Mouse (Mus musculus) forebrain, embryonic 11.5 days (tissue): ENCODE measurements around the gene Crtc1. TPM values are rescaled to one million over a fixed set of nuclear protein-coding genes. Genes with fewer than 3 reads are reported as not detected.

ENCODE experiments used
- ATAC-seq: fragments of 200-750 bp; cut with Nextera tagmentation; replicated peaks from 2 replicates; pipeline ENCODE4 v1.8.0; 2017; ENCODE audit warnings: moderate TSS enrichment; ENCODE audit not compliant: low FRiP score
- DNase-seq: peaks from one replicate; pipeline ENCODE4 v3.0.0-alpha.2; 2017; ENCODE audit warnings: low spot score
- H3K27ac ChIP-seq: fragments of 300-500 bp; sonication (generic); 2 replicates; pipeline ENCODE4 v1.5.1; 2014; ENCODE audit warnings: low read depth, low read length
- H3K27me3 ChIP-seq: fragments of 300-500 bp; sonication (generic); 2 replicates; pipeline ENCODE4 v1.6.1; 2014; ENCODE audit warnings: mild to moderate bottlenecking, low read length, mixed read lengths; ENCODE audit not compliant: control insufficient read depth, insufficient read depth
- H3K36me3 ChIP-seq: fragments of 300-500 bp; sonication (generic); 2 replicates; pipeline ENCODE4 v1.6.1; 2014; ENCODE audit warnings: mild to moderate bottlenecking, low read length, moderate library complexity, mixed read lengths; ENCODE audit not compliant: control insufficient read depth, insufficient read depth
- H3K4me1 ChIP-seq: fragments of 300-500 bp; sonication (generic); replicated peaks from 2 replicates; pipeline ENCODE4 v1.6.1; 2014; ENCODE audit warnings: low read length, mixed read lengths; ENCODE audit not compliant: control insufficient read depth, insufficient read depth
- H3K4me2 ChIP-seq: fragments of 300-500 bp; sonication (generic); 2 replicates; pipeline ENCODE4 v1.6.1; 2014; ENCODE audit warnings: low read depth, mild to moderate bottlenecking, low read length, moderate library complexity, mixed read lengths; ENCODE audit not compliant: severe bottlenecking
- H3K4me3 ChIP-seq: fragments of 300-500 bp; sonication (generic); 2 replicates; pipeline ENCODE4 v1.5.1; 2014; ENCODE audit warnings: low read depth, low read length
- H3K9ac ChIP-seq: fragments of 300-500 bp; sonication (generic); 2 replicates; pipeline ENCODE4 v1.6.1; 2014; ENCODE audit warnings: low read length
- H3K9me3 ChIP-seq: fragments of 300-500 bp; sonication (generic); 2 replicates; pipeline ENCODE4 v1.6.1; 2016; ENCODE audit warnings: low read length, mixed read lengths; ENCODE audit not compliant: control insufficient read depth
- WGBS: fragments of 180-500 bp; shearing (Covaris S2); extraction: QIAGEN DNeasy Blood & Tissue Kit; methylation state at CpG from one replicate; pipeline ENCODE4 v1.1.7; 2014; 5-methylcytosine and 5-hydroxymethylcytosine counted together
- polyA plus RNA-seq: library from polyadenylated mRNA; unstranded; fragments of >200 nt; fragmentation: Nextera tagmentation; extraction: Ambion mirVana; gene quantifications from 2 replicates; pipeline ENCODE4 v1.2.1, GENCODE M21; 2014

The Crtc1 gene
- polyA plus RNA-seq, 1 experiment from 2014 or later, result 16.3 TPM

- no peaks in the 10 kb centered on the region for H3K36me3 ChIP-seq
- H3K9ac ChIP-seq, result no peak overlapping the region; the same call in 1 of the 2 replicates
- H3K27me3 ChIP-seq, result no peaks in the 10 kb centered on the region; the same call in 1 of the 2 replicates
- peak overlapping the region; percentile 66 for H3K4me2 ChIP-seq
- H3K27ac ChIP-seq, result no peak overlapping the region; the same call in 1 of the 2 replicates
- DNase-seq (peak; percentile 67), ATAC-seq (peak; percentile 44)
- H3K9me3 ChIP-seq, result no peaks in the 10 kb centered on the region
- H3K4me3 ChIP-seq, result peak overlapping the region; percentile 86
- 0 out of 2 replicates have a peak, but pooled peaks cover 7% of the 10 kb centered on the region for H3K4me1 ChIP-seq
- WGBS, result under 1% methylated on average over 21 of the region's 21 CpGs
These were observed 38.0 kb upstream of the Crtc1 start for GRCm38 (mm10) chr8:70477269-70477982.

- Histone ChIP-seq H3K4me1 (0 out of 2 replicates have a peak, but pooled peaks cover 7% of the 10 kb centered on the region), H3K9me3 (no peaks in the 10 kb centered on the region), H3K9ac (peak within 1 kb of the TSS; percentile 87), H3K4me2 (peak within 1 kb of the TSS; percentile 66), H3K4me3 (peak within 1 kb of the TSS; percentile 86), H3K27me3 (no peaks in the 10 kb centered on the region; the same call in 1 of the 2 replicates), H3K36me3 (no peaks in the 10 kb centered on the region), H3K27ac (no peak within 1 kb of the TSS; the same call in 1 of the 2 replicates)
- DNase-seq (peak; percentile 97), ATAC-seq (peak; percentile 88)
- under 1% methylated on average over 53 of the region's 53 CpGs for WGBS
These were observed 37.2 kb upstream of the Crtc1 start, which contains the start of gene Klhl26 for GRCm38 (mm10) chr8:70476333-70477268. Klhl26 (minus strand) TSS chr8:70476968.

GRCm38 (mm10) chr8:70471856-70472255 lies 32.5 kb upstream of the Crtc1 start:
- no peaks in the 10 kb centered on the region for H3K9me3 ChIP-seq
- no peak overlapping the region for H3K4me2 ChIP-seq
- H3K4me3 ChIP-seq, result no peak overlapping the region
- 99% methylated on average over 7 of the region's 7 CpGs for WGBS
- H3K4me1 ChIP-seq, result peaks cover 5% of the 10 kb centered on the region; the same call in 1 of the 2 replicates
- ATAC-seq (no peak), DNase-seq (no peak)
- no peaks in the 10 kb centered on the region for H3K27me3 ChIP-seq
- H3K9ac ChIP-seq, result no peak overlapping the region
- no peaks in the 10 kb centered on the region for H3K36me3 ChIP-seq
- H3K27ac ChIP-seq, result no peak overlapping the region

GRCm38 (mm10) chr8:70469938-70470337 lies 30.6 kb upstream of the Crtc1 start:
- Histone ChIP-seq H3K4me3 (no peak overlapping the region), H3K27ac (no peak overlapping the region), H3K4me1 (no peaks in the 10 kb centered on the region; the same call in 1 of the 2 replicates), H3K4me2 (no peak overlapping the region), H3K9ac (no peak overlapping the region), H3K36me3 (no peaks in the 10 kb centered on the region), H3K9me3 (no peaks in the 10 kb centered on the region), H3K27me3 (no peaks in the 10 kb centered on the region)
- no peak for ATAC-seq
- WGBS, result 66% methylated on average over 2 of the region's 2 CpGs
- no peak for DNase-seq

GRCm38 (mm10) chr8:70469295-70469916 lies 30.0 kb upstream of the Crtc1 start:
- H3K4me3 ChIP-seq, result no peak overlapping the region
- H3K27me3 ChIP-seq, result no peaks in the 10 kb centered on the region
- 65% methylated on average over 10 of the region's 10 CpGs for WGBS
- no peaks in the 10 kb centered on the region; the same call in 1 of the 2 replicates for H3K4me1 ChIP-seq
- DNase-seq, result no peak
- H3K4me2 ChIP-seq, result no peak overlapping the region
- no peaks in the 10 kb centered on the region for H3K9me3 ChIP-seq
- H3K36me3 ChIP-seq, result no peaks in the 10 kb centered on the region
- H3K27ac ChIP-seq, result no peak overlapping the region
- ATAC-seq, result no peak
- H3K9ac ChIP-seq, result no peak overlapping the region

- no peaks in the 10 kb centered on the region; the same call in 1 of the 2 replicates for H3K4me1 ChIP-seq
- no peak overlapping the region for H3K4me2 ChIP-seq
- H3K27me3 ChIP-seq, result no peaks in the 10 kb centered on the region
- ATAC-seq (no peak), DNase-seq (no peak)
- no peaks in the 10 kb centered on the region for H3K36me3 ChIP-seq
- H3K27ac ChIP-seq, result no peak overlapping the region
- H3K4me3 ChIP-seq, result no peak overlapping the region
- 87% methylated on average over 4 of the region's 4 CpGs for WGBS
- no peaks in the 10 kb centered on the region for H3K9me3 ChIP-seq
- no peak overlapping the region for H3K9ac ChIP-seq
These were observed 29.4 kb upstream of the Crtc1 start for GRCm38 (mm10) chr8:70468733-70469132.

GRCm38 (mm10) chr8:70467907-70468306 lies 28.5 kb upstream of the Crtc1 start:
- no peaks in the 10 kb centered on the region for H3K9me3 ChIP-seq
- no peak overlapping the region for H3K4me3 ChIP-seq
- no peak overlapping the region for H3K4me2 ChIP-seq
- no peaks in the 10 kb centered on the region for H3K27me3 ChIP-seq
- no peak overlapping the region for H3K27ac ChIP-seq
- no peaks in the 10 kb centered on the region; the same call in 1 of the 2 replicates for H3K4me1 ChIP-seq
- no peak overlapping the region for H3K9ac ChIP-seq
- ATAC-seq (no peak), DNase-seq (no peak)
- 76% methylated on average over 1 of the region's 1 CpGs for WGBS
- no peaks in the 10 kb centered on the region for H3K36me3 ChIP-seq

GRCm38 (mm10) chr8:70467229-70467725 lies 27.9 kb upstream of the Crtc1 start:
- Histone ChIP-seq H3K36me3 (no peaks in the 10 kb centered on the region), H3K4me1 (no peaks in the 10 kb centered on the region; the same call in 1 of the 2 replicates), H3K27ac (no peak overlapping the region), H3K27me3 (no peaks in the 10 kb centered on the region), H3K9ac (no peak overlapping the region), H3K4me2 (no peak overlapping the region), H3K9me3 (no peaks in the 10 kb centered on the region), H3K4me3 (no peak overlapping the region)
- WGBS, result 81% methylated on average over 5 of the region's 5 CpGs
- DNase-seq (no peak), ATAC-seq (no peak)
